Mouse (Mus musculus) kidney, postnatal 10 days (tissue): ENCODE measurements at regions not wholly inside any gene's neighbourhood (a gene's known extent, or its start where the extent isn't known, plus 50 kb on each side); places are given as distances from the start of the nearest gene placed in this dataset.
"Not testable (repeated sequence)": the region's sequence is repeated elsewhere in the genome, so short reads cannot be mapped to it uniquely, and the experiment has no call there.

Experiments used
- DNase-seq: peaks from one replicate; pipeline ENCODE4 v3.0.0; 2021; ENCODE audit warnings: mixed read lengths

GRCm38 (mm10) chr9:11441241-11441997, 536.8 kb upstream of the Cntn5 start:
- DNase-seq = peak; percentile 14

GRCm38 (mm10) chr9:11436443-11437167, 532.0 kb upstream of the Cntn5 start:
- no peak for DNase-seq

- no peak for DNase-seq
These were observed 531.4 kb upstream of the Cntn5 start for GRCm38 (mm10) chr9:11436014-11436413.

- DNase-seq = peak; percentile 46
These were observed 530.4 kb upstream of the Cntn5 start for GRCm38 (mm10) chr9:11435019-11435418.

GRCm38 (mm10) chr9:11426473-11426872, 521.9 kb upstream of the Cntn5 start:
- DNase-seq = no peak

GRCm38 (mm10) chr9:11396829-11397228, 492.3 kb upstream of the Cntn5 start:
- no peak for DNase-seq

- DNase-seq = no peak
These were observed 477.1 kb upstream of the Cntn5 start for GRCm38 (mm10) chr9:11381648-11382075.

- DNase-seq = no peak
These were observed 476.0 kb upstream of the Cntn5 start for GRCm38 (mm10) chr9:11380531-11380930.

- DNase-seq = no peak
These were observed 473.5 kb upstream of the Cntn5 start for GRCm38 (mm10) chr9:11378046-11378445.

GRCm38 (mm10) chr9:11377586-11377985, 473.0 kb upstream of the Cntn5 start:
- DNase-seq = no peak

- no peak for DNase-seq
These were observed 468.8 kb upstream of the Cntn5 start for GRCm38 (mm10) chr9:11373294-11373903.

- no peak for DNase-seq
These were observed 463.5 kb upstream of the Cntn5 start for GRCm38 (mm10) chr9:11368056-11368455.

- no peak for DNase-seq
These were observed 424.3 kb upstream of the Cntn5 start for GRCm38 (mm10) chr9:11328900-11329299.

GRCm38 (mm10) chr9:11317221-11317620, 412.6 kb upstream of the Cntn5 start:
- no peak for DNase-seq

GRCm38 (mm10) chr9:11297116-11297515, 392.5 kb upstream of the Cntn5 start:
- not testable (repeated sequence) for DNase-seq

- DNase-seq = no peak
These were observed 380.6 kb upstream of the Cntn5 start for GRCm38 (mm10) chr9:11285135-11285534.

- DNase-seq = no peak
These were observed 380.0 kb upstream of the Cntn5 start for GRCm38 (mm10) chr9:11284549-11284948.

GRCm38 (mm10) chr9:11279409-11280127, 375.0 kb upstream of the Cntn5 start:
- no peak for DNase-seq

- no peak for DNase-seq
These were observed 373.2 kb upstream of the Cntn5 start for GRCm38 (mm10) chr9:11277810-11278209.

- DNase-seq = no peak
These were observed 372.4 kb upstream of the Cntn5 start for GRCm38 (mm10) chr9:11276966-11277365.

GRCm38 (mm10) chr9:11256848-11257247, 352.3 kb upstream of the Cntn5 start:
- no peak for DNase-seq

GRCm38 (mm10) chr9:11206829-11207228, 302.3 kb upstream of the Cntn5 start:
- DNase-seq = no peak

- DNase-seq = no peak
These were observed 301.7 kb upstream of the Cntn5 start for GRCm38 (mm10) chr9:11206267-11206666.
